Mouse (Mus musculus) cerebellum, adult 8-10 months (tissue): Measurements from ENCODE around the gene Ifitm5.

Experiments
- DNase-seq: peaks from one replicate; pipeline ENCODE4 v3.0.0; 2022

The Ifitm5 gene

DNA sequence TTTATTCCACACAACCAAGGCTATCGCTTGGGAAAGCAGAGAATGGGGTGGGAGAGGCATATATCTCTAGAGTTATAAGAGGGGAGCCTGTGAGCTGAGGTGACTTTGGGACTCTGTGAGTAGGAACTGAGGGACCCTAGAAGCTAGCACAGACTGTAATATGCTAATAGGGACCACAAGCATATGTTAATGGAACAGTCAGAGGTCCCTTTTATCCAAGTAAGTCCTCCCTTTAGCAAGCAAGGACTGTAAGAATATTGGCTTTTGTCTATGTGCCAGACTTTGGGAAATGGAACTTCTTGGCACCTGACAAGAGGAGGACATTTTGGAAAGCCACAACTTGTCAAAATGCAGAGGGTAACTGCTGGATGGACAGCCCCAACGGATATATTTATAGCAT lies 11.2 kb downstream of the Ifitm5 start:
- DNase-seq = no peak

DNA sequence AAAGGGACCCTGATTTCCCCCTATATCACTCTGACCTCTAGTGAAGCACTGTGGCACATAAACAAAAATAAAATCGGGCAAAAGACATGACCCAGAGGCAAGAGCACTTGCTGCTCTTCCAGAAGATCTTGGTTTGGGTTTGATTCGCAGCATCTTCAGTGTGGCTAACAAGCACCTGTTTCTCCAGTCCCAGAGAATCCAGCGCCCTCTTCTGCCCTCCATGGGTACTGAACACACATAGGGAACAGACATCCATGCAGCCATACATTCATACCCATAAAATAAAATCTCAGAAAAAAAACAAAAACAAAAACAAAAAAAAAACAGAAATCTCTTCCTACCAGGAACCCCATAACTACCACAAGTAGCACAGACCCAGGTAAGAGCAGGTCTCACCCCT lies 11.7 kb downstream of the Ifitm5 start:
- DNase-seq = no peak

DNA sequence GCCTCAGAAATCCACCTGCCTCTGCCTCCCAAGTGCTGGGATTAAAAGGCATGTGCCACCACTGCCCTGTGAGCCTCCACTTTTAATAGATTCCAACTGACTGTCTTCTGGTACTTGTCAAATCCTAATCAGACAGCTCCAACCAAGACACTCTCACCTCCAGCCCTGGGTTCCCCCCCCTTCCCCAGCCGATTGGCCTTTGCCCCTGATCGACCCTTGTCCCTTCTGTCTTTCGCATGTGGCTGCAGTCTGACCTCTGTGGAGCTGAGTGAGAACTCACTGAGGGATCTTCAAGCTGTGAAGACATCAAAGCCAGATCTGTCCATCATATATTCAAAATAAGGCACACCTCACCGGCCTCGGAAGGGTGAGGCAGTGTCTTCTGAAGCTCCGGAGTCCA lies 22.9 kb downstream of the Ifitm5 start:
- no peak for DNase-seq

DNA sequence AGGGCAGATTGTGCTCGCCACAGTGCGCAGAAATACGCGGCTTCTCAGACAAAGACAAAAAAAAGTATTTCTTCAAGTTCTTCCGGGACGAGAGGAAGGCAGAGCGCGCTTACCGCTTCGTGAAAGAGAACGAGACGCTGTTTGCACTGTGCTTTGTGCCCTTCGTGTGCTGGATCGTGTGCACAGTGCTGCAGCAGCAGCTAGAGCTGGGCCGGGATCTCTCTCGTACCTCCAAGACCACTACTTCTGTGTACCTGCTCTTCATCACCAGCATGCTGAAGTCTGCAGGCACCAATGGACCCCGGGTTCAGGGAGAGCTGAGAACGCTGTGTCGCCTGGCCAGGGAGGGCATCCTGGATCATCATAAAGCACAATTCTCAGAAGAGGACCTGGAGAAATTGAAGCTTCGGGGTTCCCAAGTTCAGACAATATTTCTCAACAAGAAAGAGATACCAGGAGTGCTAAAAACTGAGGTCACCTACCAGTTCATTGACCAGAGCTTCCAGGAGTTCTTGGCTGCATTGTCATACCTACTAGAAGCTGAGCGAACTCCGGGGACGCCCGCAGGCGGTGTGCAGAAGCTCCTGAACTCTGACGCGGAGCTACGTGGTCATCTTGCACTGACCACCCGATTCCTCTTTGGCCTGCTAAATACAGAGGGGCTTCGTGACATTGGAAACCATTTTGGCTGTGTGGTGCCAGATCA lies 26.9 kb downstream of the Ifitm5 start:
- DNase-seq = no peak

DNA sequence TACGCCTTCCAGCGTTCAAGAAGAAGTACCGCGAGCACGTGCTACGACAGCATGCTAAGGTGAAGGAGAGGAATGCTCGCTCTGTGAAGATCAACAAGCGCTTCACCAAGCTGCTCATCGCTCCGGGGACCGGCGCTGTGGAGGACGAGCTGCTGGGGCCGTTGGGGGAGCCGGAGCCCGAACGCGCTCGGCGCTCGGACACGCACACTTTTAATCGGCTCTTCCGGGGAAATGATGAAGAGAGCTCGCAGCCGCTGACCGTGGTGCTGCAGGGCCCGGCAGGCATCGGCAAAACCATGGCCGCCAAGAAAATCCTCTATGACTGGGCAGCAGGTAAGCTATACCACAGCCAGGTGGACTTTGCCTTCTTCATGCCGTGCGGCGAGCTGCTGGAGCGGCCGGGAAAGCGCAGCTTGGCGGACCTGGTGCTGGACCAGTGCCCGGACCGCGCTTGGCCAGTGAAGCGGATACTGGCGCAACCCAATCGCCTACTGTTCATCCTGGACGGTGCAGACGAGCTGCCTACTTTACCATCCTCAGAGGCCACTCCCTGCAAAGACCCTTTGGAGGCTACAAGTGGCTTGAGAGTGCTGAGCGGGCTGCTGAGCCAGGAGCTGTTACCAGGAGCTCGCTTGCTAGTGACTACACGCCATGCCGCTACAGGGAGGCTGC lies 27.6 kb downstream of the Ifitm5 start:
- peak; percentile 82 for DNase-seq

DNA sequence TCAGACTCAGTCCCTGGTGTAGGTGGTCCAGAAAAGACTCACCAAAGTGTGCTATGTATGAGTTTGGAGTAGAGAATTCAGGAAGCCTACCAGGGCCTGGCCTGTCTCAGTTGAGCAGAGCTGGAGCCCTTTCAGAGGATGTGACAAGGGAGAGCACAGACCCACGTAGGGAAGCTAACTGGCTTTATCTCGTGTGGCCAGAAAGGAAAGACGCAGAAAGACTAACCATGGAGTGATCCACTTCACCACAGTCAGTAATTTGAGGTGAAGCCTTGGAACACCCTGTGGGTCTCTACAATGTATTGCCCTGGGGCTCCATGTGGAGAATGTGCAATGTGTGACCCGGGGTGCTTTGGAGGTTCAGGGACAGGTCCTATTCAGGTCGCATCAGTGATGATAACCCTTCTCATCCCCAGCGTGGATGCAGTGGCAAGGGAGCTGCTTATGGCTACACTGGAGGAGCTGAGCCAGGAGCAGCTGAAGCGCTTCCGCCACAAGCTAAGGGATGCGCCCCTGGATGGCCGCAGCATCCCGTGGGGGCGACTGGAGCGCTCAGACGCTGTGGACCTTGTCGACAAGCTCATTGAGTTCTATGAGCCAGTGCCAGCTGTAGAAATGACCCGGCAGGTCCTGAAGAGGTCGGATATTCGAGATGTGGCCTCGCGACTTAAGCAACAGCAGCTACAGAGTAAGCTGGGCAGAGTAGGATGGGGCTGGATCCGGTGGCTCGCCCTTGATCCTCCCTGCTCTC lies 28.7 kb downstream of the Ifitm5 start:
- DNase-seq = no peak

DNA sequence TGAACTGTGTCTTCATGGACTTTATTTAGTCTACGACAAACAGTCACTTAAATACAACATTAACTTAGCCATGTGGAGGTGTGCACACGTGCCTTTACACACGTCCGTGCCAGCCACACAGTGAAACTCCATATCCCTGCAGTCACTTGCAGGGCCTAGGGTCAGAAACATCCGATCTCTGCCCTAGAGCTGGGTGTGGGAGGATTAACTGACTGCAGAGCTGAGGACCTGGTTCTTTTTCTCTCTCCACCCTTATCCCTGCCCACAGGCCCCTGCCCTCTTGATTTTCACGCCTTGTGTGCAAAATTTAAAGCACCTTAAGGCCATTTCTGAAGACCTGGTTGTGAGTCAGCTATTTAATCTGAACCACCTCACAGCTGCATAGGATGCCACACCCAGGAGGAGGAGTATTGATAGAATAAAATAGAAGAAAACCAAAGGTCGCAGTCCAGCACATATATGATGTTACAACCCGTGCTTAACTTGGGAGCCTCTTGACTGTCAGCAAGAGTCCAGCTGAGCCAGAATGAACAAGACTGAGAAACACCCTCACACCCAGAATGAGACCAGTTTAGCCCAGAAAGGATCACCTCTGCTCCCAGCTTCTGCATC lies 29.6 kb downstream of the Ifitm5 start, which contains the start of gene Nlrp6:
Nlrp6 (plus strand) TSS at position 485 of the 612 bp plus-strand sequence.
- no peak for DNase-seq

DNA sequence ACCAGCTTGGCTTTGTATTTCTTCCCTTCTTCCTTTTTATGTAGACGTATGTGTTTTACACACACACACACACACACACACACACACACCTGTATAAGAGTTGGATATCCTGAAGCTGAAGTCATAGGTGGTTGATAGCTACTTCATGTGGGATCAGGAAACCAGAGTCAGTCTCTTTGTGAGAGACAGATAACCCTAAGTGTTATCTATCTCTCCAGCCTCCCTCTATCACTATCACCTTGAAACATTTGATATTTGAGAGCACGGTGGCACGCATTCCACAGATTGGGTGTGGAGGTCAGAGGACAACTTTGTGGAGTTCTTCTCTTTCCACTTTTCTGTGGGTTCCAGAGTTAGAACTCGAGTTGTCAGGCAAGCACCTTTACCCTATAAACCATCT lies 30.2 kb downstream of the Ifitm5 start:
- DNase-seq = no peak

DNA sequence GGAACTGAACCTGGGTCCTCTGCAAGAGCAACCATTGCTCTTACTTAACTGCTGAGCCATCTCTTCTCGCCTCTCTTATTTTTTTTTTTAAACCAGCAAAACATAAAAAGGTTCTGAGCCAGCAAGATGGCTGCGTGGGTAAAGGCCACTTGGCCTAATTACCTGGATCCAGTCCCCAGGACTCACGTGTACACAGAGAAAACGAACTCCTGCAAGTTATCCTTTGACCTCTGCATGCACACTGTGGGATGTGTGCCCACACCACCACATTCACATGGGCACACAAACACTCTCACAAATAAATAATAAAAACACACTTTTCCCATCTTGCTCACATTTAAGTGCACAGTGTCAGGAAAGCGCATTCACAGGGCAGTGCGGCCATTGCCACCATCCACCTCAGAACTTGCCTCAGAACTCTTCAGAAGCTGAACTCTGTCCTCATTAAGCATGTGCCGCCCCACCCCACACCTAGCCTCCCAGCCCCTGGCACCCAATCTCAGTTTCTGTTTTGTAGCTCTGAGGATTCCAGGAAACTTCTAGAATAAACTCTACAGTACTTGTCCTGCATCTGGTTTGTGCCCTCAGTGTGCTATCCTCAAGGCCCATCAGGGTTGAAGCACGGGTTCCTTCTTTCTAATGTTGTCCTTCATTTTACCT lies 35.9 kb downstream of the Ifitm5 start:
- no peak for DNase-seq

DNA sequence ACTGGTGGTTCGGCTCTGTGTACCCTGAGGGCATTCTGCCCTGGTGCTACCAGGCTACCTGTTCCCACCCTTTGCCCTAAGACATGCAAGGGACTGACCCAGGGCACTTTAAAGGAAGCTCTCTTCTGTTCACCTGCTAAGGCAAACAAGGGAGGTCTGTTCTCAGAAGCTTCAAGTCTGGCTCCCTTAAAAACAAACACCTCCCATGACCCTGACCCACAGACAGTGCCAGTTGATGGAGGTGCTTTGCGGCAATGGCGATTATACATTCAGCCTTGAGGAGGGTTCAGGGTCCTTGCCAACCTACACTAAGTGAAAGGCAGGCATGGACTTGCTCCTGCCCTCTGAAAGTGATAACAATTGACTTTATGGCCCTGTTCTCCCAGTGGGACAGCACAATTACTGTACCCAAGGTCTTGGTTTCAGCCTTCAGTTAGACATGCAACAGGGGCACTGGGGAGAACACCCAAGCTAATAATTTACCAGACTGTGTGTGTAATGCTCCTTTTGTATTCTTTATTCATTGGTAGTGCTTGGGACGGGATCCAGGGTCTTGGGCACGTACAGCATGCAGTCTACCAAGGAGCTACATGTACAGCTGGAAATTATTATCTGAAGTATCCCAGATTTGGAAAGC lies 37.1 kb downstream of the Ifitm5 start:
- no peak for DNase-seq

DNA sequence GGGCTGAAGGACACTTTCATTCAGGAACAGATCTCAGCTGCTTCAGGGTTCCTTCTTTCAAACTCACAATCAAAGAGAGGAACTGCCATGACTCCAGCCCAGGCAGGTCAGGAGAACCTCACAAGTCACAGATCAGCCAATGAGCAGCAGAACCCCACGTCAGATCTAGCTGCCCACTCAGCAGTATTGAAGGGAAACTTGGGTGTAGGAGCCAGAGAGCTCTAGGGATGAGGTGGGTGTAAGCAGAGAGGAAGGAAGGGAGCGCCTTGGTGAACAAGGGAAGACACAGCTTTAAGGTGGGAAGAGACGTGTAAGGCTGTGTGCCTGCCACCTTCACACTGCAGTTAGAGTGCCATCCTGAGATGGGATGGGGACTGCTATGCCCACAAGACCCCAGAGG lies 37.8 kb downstream of the Ifitm5 start:
- no peak for DNase-seq

DNA sequence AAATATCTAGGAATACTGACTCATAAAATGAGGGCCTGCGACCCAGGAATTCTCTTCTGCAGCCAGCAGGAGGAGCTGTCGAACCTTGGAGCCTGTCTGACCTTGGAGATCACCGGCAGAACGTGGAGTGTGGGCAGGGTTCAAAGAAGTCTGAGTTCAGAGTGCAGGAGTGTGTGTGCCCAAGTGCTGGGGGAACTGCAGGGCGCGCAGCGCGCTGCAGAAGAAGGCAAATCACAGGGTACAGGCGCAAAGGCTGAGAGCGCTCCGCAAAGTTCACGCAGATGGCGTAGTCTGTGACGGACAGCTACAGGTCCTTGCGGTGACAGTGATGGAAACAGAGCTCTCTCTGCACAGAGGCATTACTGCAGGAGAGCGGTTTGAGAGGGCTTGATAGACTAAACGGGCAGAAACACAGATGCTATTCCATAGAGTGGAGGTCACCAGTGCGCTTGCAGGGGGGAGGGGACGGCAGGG lies 41.4 kb downstream of the Ifitm5 start:
- peak; percentile 70 for DNase-seq

DNA sequence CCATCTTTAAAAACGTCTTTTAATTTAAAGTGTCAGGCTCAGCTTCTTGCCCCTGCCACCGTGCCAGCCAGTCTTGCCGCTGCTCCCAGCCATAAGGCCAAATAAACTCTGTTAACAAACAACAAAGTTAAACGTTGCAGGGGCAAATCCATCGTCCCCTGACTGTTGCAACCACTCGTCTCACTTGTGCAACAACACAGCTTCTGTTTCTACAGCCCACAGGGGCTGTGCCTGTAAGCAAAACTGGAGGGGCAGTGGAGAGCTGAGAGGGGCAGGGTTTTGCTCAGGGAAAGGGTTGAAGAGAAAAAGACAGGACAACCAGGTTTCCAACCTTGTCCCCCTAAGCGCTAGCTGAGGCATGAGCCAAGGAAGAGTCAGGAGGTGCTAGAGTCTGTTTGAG lies 41.9 kb downstream of the Ifitm5 start:
- no peak for DNase-seq

DNA sequence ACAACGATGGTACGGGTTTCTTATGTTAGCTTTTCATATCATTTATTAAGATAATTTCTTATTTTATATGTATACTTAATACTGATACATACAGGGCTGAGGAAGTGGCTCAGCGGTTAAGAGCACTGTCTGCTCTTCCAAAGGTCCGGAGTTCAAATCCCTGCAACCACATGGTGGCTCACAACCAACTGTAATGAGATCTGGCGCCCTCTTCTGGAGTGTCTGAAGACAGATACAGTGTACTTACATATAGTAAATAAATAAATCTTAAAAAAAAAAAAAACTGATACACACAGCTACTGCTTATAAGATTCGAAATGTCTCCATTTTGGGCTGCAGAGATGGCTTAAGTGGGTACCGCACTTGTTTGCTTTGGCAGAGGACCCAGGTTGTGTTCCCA lies 42.4 kb downstream of the Ifitm5 start:
- no peak for DNase-seq

DNA sequence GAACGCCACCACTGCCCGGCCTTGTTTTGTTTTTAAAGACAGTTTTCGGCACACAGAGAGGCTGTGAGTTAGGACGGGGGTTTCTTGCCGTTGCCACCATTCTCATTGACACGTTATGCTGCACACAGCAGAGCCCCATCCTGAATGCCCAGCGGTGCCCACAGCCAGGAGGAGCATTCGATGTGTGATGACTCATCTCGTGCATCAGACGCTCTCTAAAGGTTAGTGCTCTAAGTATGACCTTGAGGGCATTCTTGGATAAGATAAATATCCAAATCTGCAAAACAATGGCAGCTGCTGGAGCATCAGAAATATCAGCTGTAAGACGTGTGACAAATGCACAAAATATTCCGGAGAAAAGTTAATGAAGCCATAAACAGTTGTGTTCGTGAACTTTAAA lies 43.0 kb downstream of the Ifitm5 start:
- DNase-seq = no peak

DNA sequence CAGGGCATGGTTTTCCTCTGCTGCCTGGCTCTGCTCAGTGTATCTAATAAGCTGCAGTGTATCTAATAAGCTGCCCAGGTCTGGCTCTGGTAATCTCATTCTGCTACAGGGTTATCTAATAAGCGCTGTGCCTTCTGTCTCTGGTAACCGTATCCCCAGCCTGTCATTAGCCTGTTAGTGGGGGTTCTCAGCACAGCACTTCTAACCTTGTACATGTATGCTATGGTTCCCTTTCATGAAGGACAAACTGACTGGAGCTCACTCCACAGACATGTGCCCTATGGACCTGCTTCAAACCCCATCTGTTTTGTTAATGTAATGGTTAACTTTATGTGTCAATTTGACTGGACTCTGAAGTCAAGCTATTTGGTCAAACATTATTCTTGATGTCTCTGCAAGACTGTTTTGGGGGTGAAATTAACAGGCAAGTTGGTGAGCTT lies 44.4 kb downstream of the Ifitm5 start:
- no peak for DNase-seq

DNA sequence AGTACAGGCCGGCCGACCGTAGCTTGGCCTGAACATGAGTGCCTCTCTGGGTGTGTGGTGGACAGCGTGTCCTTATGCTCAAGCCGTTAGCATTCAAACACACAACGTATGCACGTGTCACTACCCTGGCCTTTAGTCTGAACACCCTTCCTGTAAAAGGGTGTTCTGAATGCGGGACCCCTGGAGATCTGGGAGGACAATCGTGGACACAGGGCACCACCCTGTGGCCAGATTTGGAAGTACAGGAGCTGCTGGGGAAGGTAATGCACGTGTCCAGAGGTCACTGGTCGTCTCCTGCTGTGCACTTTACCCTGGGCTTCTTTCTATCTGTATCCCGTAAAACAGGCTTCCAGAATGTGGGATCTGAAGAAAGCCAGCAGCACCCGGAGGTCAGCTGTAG lies 46.9 kb downstream of the Ifitm5 start:
- peak; percentile 79 for DNase-seq

DNA sequence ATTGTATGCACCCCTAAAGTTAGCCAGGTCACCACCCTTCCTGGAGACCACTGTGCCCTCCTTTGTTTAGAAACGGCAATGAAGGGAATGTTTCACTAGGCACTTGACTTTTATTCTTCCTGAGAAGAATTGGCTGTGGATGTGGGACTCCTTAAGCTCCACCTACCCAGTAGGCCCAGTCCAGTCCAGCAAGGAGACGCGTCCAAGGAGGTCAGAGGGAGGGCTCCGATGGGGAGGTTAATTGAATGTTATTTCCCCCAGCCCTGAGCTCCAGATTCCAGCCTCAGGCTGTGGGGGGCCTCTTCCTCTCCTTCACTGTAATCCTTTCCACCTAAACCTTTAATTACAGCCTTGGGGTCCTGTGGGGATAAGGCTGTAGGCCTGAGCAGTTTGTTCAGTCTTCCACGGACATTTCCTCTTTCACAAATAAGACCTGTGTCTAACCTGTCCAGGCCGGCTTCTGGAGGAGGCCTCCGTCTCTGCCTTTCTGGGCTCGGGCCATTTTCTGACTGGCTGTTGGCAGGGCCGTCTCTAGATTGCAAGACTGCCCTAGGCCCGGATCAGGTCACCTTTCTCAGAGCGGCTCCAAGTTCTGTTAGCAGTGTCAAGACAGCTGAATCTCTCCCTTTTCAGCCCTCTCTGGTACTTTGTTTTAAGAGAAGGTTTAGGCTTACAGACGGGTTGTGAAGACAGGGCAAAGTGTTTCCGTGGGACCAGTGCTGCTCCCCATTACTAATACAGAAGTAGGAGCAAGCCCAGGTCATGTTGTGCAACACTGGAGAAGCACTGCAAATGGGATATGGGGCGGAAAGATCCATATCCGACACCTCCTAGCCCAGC lies 47.8 kb downstream of the Ifitm5 start:
- DNase-seq = no peak

DNA sequence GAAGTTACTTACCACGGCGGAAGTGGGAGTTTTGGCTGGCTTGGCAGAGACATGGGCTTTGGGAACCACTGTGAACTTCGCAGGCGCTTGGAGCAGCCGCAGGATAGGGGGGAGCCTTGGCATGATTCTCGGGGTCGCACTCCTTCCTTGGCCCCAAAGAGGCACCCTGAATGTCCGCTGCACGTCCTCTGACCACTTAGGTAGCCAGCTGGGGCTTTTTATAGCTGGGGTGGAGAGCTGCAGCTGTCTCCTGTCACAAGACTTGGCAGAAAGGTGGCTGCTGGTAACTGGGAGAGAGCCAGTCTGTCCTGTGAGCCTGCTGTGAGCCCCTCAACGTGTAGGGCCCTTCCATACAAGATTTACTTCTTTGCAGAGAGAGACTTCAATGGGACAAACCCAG lies 49.9 kb downstream of the Ifitm5 start, which contains the start of gene Cox8b:
Cox8b (minus strand) TSS at position 227 of the 400 bp plus-strand sequence.
- DNase-seq = no peak

DNA sequence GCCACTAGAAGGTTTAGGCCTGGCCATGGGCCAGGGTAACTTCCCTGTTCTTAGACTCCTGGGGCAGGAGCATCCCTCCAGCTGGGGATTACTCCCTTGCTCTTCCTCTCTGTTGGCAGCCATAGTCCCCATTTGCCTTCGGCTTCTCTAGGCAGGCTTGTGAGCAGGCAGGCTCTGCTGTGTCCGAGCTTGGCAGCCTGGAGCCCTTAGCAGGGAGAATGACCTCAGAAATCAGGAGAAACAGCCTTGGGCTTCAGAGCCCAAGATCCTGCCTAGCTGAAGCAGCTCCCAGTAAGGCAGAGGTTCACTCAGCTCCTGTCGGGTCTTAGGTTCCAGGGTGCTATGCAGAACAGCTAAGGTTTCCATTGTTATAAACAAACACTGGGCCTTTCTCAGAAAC lies 51.0 kb downstream of the Ifitm5 start:
- no peak for DNase-seq
